Mouse (Mus musculus) G1E (cell line): Measurements from ENCODE around the gene Prrc2b.

Experiments used
- CTCF ChIP-seq: IDR thresholded peaks from 2 replicates; pipeline ENCODE4 v1.5.1; 2012; ENCODE audit warnings: low read depth, low read length, inconsistent platforms, mixed read lengths
- GATA1 ChIP-seq: IDR thresholded peaks from 2 replicates; pipeline ENCODE4 v1.6.1; 2012; ENCODE audit warnings: borderline replicate concordance, low read length, inconsistent platforms, mixed read lengths
- GATA2 ChIP-seq: IDR thresholded peaks from 2 replicates; pipeline ENCODE4 v1.6.1; 2012; ENCODE audit warnings: low read depth, low read length, inconsistent platforms, borderline replicate concordance
- POLR2AphosphoS5 ChIP-seq: IDR thresholded peaks from 2 replicates; pipeline ENCODE4 v1.6.1; 2012; ENCODE audit warnings: low read depth, low read length, inconsistent platforms; ENCODE audit not compliant: insufficient replicate concordance
- TAL1 ChIP-seq: conservative IDR thresholded peaks from 2 replicates; pipeline ENCODE4 v1.6.1; 2012; ENCODE audit warnings: low read depth, low read length, inconsistent platforms, mixed read lengths

- TF ChIP-seq CTCF, result no peak
- TF ChIP-seq TAL1, result no peak
- TF ChIP-seq POLR2AphosphoS5, result no peak
- TF ChIP-seq GATA2, result no peak
- no peak for TF ChIP-seq GATA1
Measured at GRCm38 (mm10) chr2:32162102-32162501, 11.2 kb downstream of the Prrc2b start.
